Mouse (Mus musculus): Measurements from ENCODE around the gene Tmem108. TPM values are rescaled to one million over a fixed set of nuclear protein-coding genes. Genes with fewer than 3 reads are reported as not detected.
A peak's percentile ranks its signal among the peaks of the same experiment; 100 is the strongest.

Gene Tmem108
- total RNA-seq, 2 experiments from 2014 or later, result 40.7 to 46.1 TPM

GRCm38 (mm10) chr9:103501861-103502364 lies 259.7 kb downstream of the Tmem108 start:
- no peak overlapping the region; the same call in 1 of the 2 replicates for H3K4me3 ChIP-seq

GRCm38 (mm10) chr9:103499366-103499765 lies 262.3 kb downstream of the Tmem108 start:
- Histone ChIP-seq H3K4me3 (no peak overlapping the region), H3K27ac (no peak overlapping the region)
- no peak for TF ChIP-seq CTCF (conservative IDR thresholded peaks at IDR 0.05)
- DNase-seq (ENCODE audit: low spot score in 2 of 2), result no peak

More at GRCm38 (mm10) chr9:103501861-103502364, 259.7 kb downstream of the Tmem108 start:
- DNase-seq (ENCODE audit: low spot score in 2 of 2), result peak; percentile 66 to 83
- H3K27ac ChIP-seq, result peak overlapping the region; percentile 49; the same call in 1 of the 2 replicates
- no peak for TF ChIP-seq CTCF (conservative IDR thresholded peaks at IDR 0.05)

GRCm38 (mm10) chr9:103498699-103499098 lies 262.9 kb downstream of the Tmem108 start:
- no peak overlapping the region for H3K27ac ChIP-seq
- TF ChIP-seq CTCF (conservative IDR thresholded peaks at IDR 0.05), result no peak
- DNase-seq (ENCODE audit: low spot score in 2 of 2), result no peak
- no peak overlapping the region for H3K4me3 ChIP-seq

- no peak overlapping the region for H3K27ac ChIP-seq
- no peak overlapping the region for H3K4me3 ChIP-seq
- no peak for TF ChIP-seq CTCF (conservative IDR thresholded peaks at IDR 0.05)
- DNase-seq (ENCODE audit: low spot score in 2 of 2), result no peak
Measured at GRCm38 (mm10) chr9:103495391-103495790, 266.2 kb downstream of the Tmem108 start.

GRCm38 (mm10) chr9:103494346-103495020 lies 267.2 kb downstream of the Tmem108 start:
- Histone ChIP-seq H3K4me3 (no peak overlapping the region), H3K27ac (peak overlapping the region; percentile 39; the same call in 1 of the 2 replicates)
- peak; percentile 74 to 80 for DNase-seq (ENCODE audit: low spot score in 2 of 2)
- peak; percentile 96 for TF ChIP-seq CTCF (conservative IDR thresholded peaks at IDR 0.05)

GRCm38 (mm10) chr9:103491985-103492384 lies 269.7 kb downstream of the Tmem108 start:
- no peak overlapping the region for H3K27ac ChIP-seq
- no peak for TF ChIP-seq CTCF (conservative IDR thresholded peaks at IDR 0.05)
- no peak overlapping the region for H3K4me3 ChIP-seq
- no peak for DNase-seq (ENCODE audit: low spot score in 2 of 2)

- H3K4me3 ChIP-seq, result no peak overlapping the region
- peak; percentile 54 to 80 for DNase-seq (ENCODE audit: low spot score in 2 of 2)
- no peak overlapping the region for H3K27ac ChIP-seq
- peak; percentile 100 for TF ChIP-seq CTCF (conservative IDR thresholded peaks at IDR 0.05)
Measured at GRCm38 (mm10) chr9:103490439-103490838, 271.2 kb downstream of the Tmem108 start.

- no peak for TF ChIP-seq CTCF (conservative IDR thresholded peaks at IDR 0.05)
- H3K4me3 ChIP-seq, result no peak overlapping the region
- no peak overlapping the region for H3K27ac ChIP-seq
- DNase-seq (ENCODE audit: low spot score in 2 of 2), result no peak
Measured at GRCm38 (mm10) chr9:103489883-103490282, 271.8 kb downstream of the Tmem108 start.

- DNase-seq (ENCODE audit: low spot score in 2 of 2), result no peak
- H3K4me3 ChIP-seq, result no peak overlapping the region
- TF ChIP-seq CTCF (conservative IDR thresholded peaks at IDR 0.05), result no peak
- H3K27ac ChIP-seq, result no peak overlapping the region
Measured at GRCm38 (mm10) chr9:103489096-103489495, 272.5 kb downstream of the Tmem108 start.

GRCm38 (mm10) chr9:103486262-103486661 lies 275.4 kb downstream of the Tmem108 start:
- no peak for TF ChIP-seq CTCF (conservative IDR thresholded peaks at IDR 0.05)
- no peak for DNase-seq (ENCODE audit: low spot score in 2 of 2)
- no peak overlapping the region for H3K27ac ChIP-seq
- H3K4me3 ChIP-seq, result no peak overlapping the region

- TF ChIP-seq CTCF (conservative IDR thresholded peaks at IDR 0.05), result no peak
- no peak overlapping the region for H3K27ac ChIP-seq
- DNase-seq (ENCODE audit: low spot score in 2 of 2), result no peak
- H3K4me3 ChIP-seq, result no peak overlapping the region
Measured at GRCm38 (mm10) chr9:103485606-103486005, 276.0 kb downstream of the Tmem108 start.

GRCm38 (mm10) chr9:103480603-103481220 lies 280.9 kb downstream of the Tmem108 start:
- no peak for DNase-seq (ENCODE audit: low spot score in 2 of 2)
- TF ChIP-seq CTCF (conservative IDR thresholded peaks at IDR 0.05), result no peak
- Histone ChIP-seq H3K4me3 (no peak overlapping the region), H3K27ac (peak overlapping the region; percentile 28; the same call in 1 of the 2 replicates)

GRCm38 (mm10) chr9:103480044-103480576 lies 281.5 kb downstream of the Tmem108 start, which contains the start of gene Bfsp2:
Gene Bfsp2 (minus strand): TSS chr9:103480420.
- no peak for TF ChIP-seq CTCF (conservative IDR thresholded peaks at IDR 0.05)
- no peak within 1 kb of the TSS for H3K4me3 ChIP-seq
- H3K27ac ChIP-seq, result peak within 1 kb of the TSS; percentile 28
- no peak for DNase-seq (ENCODE audit: low spot score in 2 of 2)

Data from layer of hippocampus, adult 2 months (tissue).